Mouse (Mus musculus) kidney, adult 2 months (tissue): ENCODE data around the gene Rnf214.

ENCODE experiments used
- CTCF ChIP-seq: fragments of 200-500 bp; conservative IDR thresholded peaks from 2 replicates; pipeline ENCODE4 v1.5.1; 2011; ENCODE audit warnings: low read depth, mild to moderate bottlenecking, control low read depth, low read length, moderate library complexity, mixed read lengths; ENCODE audit not compliant: insufficient read depth, insufficient read length
- POLR2A ChIP-seq: fragments of 200-500 bp; IDR thresholded peaks from one replicate; pipeline ENCODE4 v1.6.1; 2011; ENCODE audit warnings: low read depth, low read length, control low read depth

- TF ChIP-seq CTCF = no peak
- no peak for TF ChIP-seq POLR2A
These were observed 25.2 kb upstream of the Rnf214 start for GRCm38 (mm10) chr9:45931958-45932357.
